Mouse (Mus musculus): ENCODE data around the gene Cib4. TPM values are rescaled to one million over a fixed set of nuclear protein-coding genes. Genes with fewer than 3 reads are reported as not detected.

The Cib4 gene
- polyA plus RNA-seq, 1 experiment, result not detected

GRCm38 (mm10) chr5:30582017-30582416 lies 36.4 kb upstream of the Cib4 start:
- no peak overlapping the region for H3K4me3 ChIP-seq (replicated peaks; ENCODE audit: insufficient read depth, low read depth, low read length)
- WGBS, result 85% methylated on average over 5 of the region's 5 CpGs
- H3K27ac ChIP-seq (ENCODE audit: insufficient read depth, low read length), result no peak overlapping the region
- H3K27me3 ChIP-seq (ENCODE audit: control insufficient read depth, insufficient read depth, low read length), result no peaks in the 10 kb centered on the region
- DNase-seq, result no peak
- no peak for TF ChIP-seq CTCF (IDR thresholded peaks at IDR 0.05; ENCODE audit: borderline replicate concordance, insufficient read depth, low read depth, low read length)
- TF ChIP-seq POLR2A (IDR thresholded peaks at IDR 0.05; ENCODE audit: borderline replicate concordance, insufficient read depth, low read length), result no peak
- H3K4me1 ChIP-seq (ENCODE audit: control insufficient read depth, insufficient read depth, low read length), result peaks cover 48% of the 10 kb centered on the region

- Histone ChIP-seq H3K4me3 (replicated peaks; ENCODE audit: insufficient read depth, low read depth, low read length) (no peak overlapping the region), H3K27me3 (ENCODE audit: control insufficient read depth, insufficient read depth, low read length) (no peaks in the 10 kb centered on the region), H3K27ac (ENCODE audit: insufficient read depth, low read length) (no peak overlapping the region), H3K4me1 (ENCODE audit: control insufficient read depth, insufficient read depth, low read length) (peaks cover 41% of the 10 kb centered on the region)
- TF ChIP-seq POLR2A (IDR thresholded peaks at IDR 0.05; ENCODE audit: borderline replicate concordance, insufficient read depth, low read length) (no peak), CTCF (IDR thresholded peaks at IDR 0.05; ENCODE audit: borderline replicate concordance, insufficient read depth, low read depth, low read length) (no peak)
- no peak for DNase-seq
- WGBS, result 93% methylated on average over 6 of the region's 6 CpGs
Observed at GRCm38 (mm10) chr5:30580725-30581124, 35.1 kb upstream of the Cib4 start.

DNA sequence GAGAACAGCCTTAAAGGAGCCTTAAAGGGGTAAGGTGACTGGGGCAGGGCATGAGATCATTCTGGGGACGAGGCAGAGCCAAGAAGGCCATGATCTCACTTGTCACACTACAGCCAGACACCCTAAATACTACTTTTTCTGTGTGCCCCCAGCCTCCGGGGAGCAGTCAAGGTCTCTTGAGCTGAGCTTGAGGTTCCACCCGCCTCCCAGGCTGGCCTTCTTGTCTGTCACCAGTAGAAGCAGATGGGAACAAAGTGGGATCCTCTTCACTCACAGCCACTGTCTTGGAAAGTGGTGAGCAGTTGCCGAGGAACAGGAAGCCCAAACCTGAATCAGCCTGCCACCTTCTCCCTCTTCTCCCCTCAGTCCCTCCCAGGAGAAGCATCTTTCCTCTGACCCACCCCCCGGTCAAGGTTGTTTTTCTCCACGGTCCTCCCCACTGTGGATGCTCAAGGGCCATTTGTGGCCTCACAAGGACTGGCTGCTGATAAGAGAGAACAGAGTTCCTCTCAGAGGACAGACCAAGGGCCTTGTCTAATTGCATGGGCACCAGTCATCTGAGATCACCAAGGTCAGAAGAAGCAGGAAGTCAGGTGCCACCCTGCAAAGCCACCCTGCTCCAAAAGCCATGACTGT lies 32.9 kb upstream of the Cib4 start:
- peak overlapping the region; percentile 75 for H3K27ac ChIP-seq (ENCODE audit: insufficient read depth, low read length)
- 24% methylated on average over 6 of the region's 6 CpGs for WGBS

GRCm38 (mm10) chr5:30577654-30578310 lies 32.1 kb upstream of the Cib4 start:
- Histone ChIP-seq H3K4me3 (replicated peaks; ENCODE audit: insufficient read depth, low read depth, low read length) (peak overlapping the region; percentile 6), H3K4me1 (ENCODE audit: control insufficient read depth, insufficient read depth, low read length) (peaks cover 33% of the 10 kb centered on the region), H3K27me3 (ENCODE audit: control insufficient read depth, insufficient read depth, low read length) (no peaks in the 10 kb centered on the region), H3K27ac (ENCODE audit: insufficient read depth, low read length) (peak overlapping the region; percentile 75)
- TF ChIP-seq CTCF (IDR thresholded peaks at IDR 0.05; ENCODE audit: borderline replicate concordance, insufficient read depth, low read depth, low read length) (no peak), POLR2A (IDR thresholded peaks at IDR 0.05; ENCODE audit: borderline replicate concordance, insufficient read depth, low read length) (peak; percentile 42; the same call in 1 of the 2 replicates)
- DNase-seq, result peak; percentile 89
- WGBS, result 5% methylated on average over 12 of the region's 12 CpGs

More for the DNA sequence above, 32.9 kb upstream of the Cib4 start:
- Histone ChIP-seq H3K4me1 (ENCODE audit: control insufficient read depth, insufficient read depth, low read length) (peaks cover 33% of the 10 kb centered on the region), H3K4me3 (replicated peaks; ENCODE audit: insufficient read depth, low read depth, low read length) (no peak overlapping the region), H3K27me3 (ENCODE audit: control insufficient read depth, insufficient read depth, low read length) (no peaks in the 10 kb centered on the region)
- DNase-seq, result peak in 1 of 2 experiments; percentile 48
- TF ChIP-seq POLR2A (IDR thresholded peaks at IDR 0.05; ENCODE audit: borderline replicate concordance, insufficient read depth, low read length), result no peak
- no peak for TF ChIP-seq CTCF (IDR thresholded peaks at IDR 0.05; ENCODE audit: borderline replicate concordance, insufficient read depth, low read depth, low read length)

DNA sequence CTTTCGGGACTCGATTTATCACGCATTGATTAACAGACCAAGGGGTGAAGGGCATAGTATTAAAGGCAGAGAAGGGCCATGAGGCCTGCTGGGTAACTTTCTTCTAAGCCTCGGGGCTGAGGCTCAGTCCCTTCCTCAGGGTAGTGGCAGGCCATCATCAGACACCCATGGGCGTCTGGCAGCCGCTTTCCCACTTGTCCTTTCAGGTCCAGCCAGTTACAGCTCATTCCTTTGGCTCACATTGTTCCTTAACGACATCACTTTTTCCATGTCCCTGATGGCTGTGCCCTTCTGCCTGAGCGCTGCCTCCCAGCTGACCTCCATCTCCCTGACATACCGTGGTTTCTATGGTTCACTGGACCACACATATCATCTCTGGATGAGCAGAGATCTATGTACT lies 31.6 kb upstream of the Cib4 start:
- H3K4me1 ChIP-seq (ENCODE audit: control insufficient read depth, insufficient read depth, low read length), result peaks cover 29% of the 10 kb centered on the region
- peak in 1 of 2 experiments; percentile 41 for DNase-seq
- no peaks in the 10 kb centered on the region for H3K27me3 ChIP-seq (ENCODE audit: control insufficient read depth, insufficient read depth, low read length)
- WGBS, result 49% methylated on average over 9 of the region's 9 CpGs
- TF ChIP-seq POLR2A (IDR thresholded peaks at IDR 0.05; ENCODE audit: borderline replicate concordance, insufficient read depth, low read length) (no peak), CTCF (IDR thresholded peaks at IDR 0.05; ENCODE audit: borderline replicate concordance, insufficient read depth, low read depth, low read length) (no peak)
- H3K4me3 ChIP-seq (replicated peaks; ENCODE audit: insufficient read depth, low read depth, low read length), result no peak overlapping the region
- peak overlapping the region; percentile 75 for H3K27ac ChIP-seq (ENCODE audit: insufficient read depth, low read length)

DNA sequence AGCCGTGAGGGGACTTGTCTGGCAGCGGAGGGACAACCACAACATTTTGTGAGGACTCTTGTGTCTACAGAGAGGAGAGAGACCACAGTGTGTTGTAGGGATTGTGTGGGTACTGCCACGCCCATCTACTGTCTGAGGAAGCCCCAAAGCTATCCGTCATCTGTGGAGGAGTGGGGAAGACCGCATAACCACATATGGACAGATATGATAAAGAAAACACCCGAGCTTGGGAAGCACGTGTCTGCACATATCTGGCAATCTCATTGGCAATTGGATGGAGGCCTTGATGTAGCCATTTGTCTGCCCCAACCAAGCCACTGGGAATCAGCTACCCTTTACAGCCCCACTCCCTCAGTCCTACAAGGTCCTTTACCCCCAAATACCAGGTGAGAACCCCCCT lies 30.6 kb upstream of the Cib4 start:
- no peak for DNase-seq
- peaks cover 27% of the 10 kb centered on the region for H3K4me1 ChIP-seq (ENCODE audit: control insufficient read depth, insufficient read depth, low read length)
- no peaks in the 10 kb centered on the region for H3K27me3 ChIP-seq (ENCODE audit: control insufficient read depth, insufficient read depth, low read length)
- TF ChIP-seq CTCF (IDR thresholded peaks at IDR 0.05; ENCODE audit: borderline replicate concordance, insufficient read depth, low read depth, low read length), result no peak
- no peak for TF ChIP-seq POLR2A (IDR thresholded peaks at IDR 0.05; ENCODE audit: borderline replicate concordance, insufficient read depth, low read length)
- no peak overlapping the region for H3K4me3 ChIP-seq (replicated peaks; ENCODE audit: insufficient read depth, low read depth, low read length)
- H3K27ac ChIP-seq (ENCODE audit: insufficient read depth, low read length), result no peak overlapping the region
- WGBS, result 93% methylated on average over 7 of the region's 7 CpGs

DNA sequence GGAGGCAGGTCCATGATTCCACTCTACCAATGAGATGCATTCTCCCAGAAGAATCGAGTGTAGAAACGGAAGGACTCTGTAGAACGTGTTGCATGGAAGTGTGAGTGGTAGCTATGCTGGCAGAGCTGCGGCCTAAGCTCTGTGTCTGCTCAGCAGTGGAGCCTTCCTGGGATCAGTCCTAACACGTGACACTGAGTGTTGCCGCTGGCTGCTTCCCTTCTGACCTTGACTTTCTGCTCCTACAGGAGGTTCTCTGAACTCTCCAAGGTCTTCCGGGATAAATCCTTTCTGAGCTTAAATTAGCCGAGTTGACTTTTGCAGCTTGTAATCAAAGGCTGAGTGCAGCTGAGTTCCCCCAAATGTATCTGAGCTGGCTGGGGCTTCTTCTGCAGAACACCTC lies 28.7 kb upstream of the Cib4 start:
- Histone ChIP-seq H3K4me1 (ENCODE audit: control insufficient read depth, insufficient read depth, low read length) (peaks cover 27% of the 10 kb centered on the region), H3K4me3 (replicated peaks; ENCODE audit: insufficient read depth, low read depth, low read length) (no peak overlapping the region), H3K27me3 (ENCODE audit: control insufficient read depth, insufficient read depth, low read length) (no peaks in the 10 kb centered on the region), H3K27ac (ENCODE audit: insufficient read depth, low read length) (no peak overlapping the region)
- TF ChIP-seq POLR2A (IDR thresholded peaks at IDR 0.05; ENCODE audit: borderline replicate concordance, insufficient read depth, low read length), result no peak
- TF ChIP-seq CTCF (IDR thresholded peaks at IDR 0.05; ENCODE audit: borderline replicate concordance, insufficient read depth, low read depth, low read length), result no peak
- 91% methylated on average over 8 of the region's 8 CpGs for WGBS
- no peak for DNase-seq

DNA sequence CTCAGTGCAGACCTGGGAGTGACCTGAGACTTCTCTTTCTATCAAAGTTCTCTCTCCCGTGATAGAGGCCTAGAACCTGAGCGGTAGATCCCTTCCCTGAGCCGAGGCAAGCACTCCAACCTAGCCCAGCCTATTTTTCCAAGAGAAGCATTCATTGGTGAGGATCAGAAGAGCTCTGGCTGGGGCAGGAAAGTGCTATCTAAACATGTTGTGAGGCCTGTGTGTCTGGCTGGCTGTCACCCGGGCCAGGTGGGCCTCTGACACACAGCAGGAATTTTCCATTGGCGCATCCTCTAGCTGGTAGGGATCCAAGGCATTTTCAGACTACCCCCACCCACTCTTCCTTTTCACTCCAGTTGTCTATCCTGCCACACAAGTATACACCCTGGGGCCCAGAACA lies 26.2 kb upstream of the Cib4 start:
- no peak overlapping the region for H3K4me3 ChIP-seq (replicated peaks; ENCODE audit: insufficient read depth, low read depth, low read length)
- WGBS, result 69% methylated on average over 5 of the region's 5 CpGs

More for the DNA sequence above, 26.2 kb upstream of the Cib4 start:
- TF ChIP-seq POLR2A (IDR thresholded peaks at IDR 0.05; ENCODE audit: borderline replicate concordance, insufficient read depth, low read length) (no peak), CTCF (IDR thresholded peaks at IDR 0.05; ENCODE audit: borderline replicate concordance, insufficient read depth, low read depth, low read length) (no peak)
- Histone ChIP-seq H3K27me3 (ENCODE audit: control insufficient read depth, insufficient read depth, low read length) (no peaks in the 10 kb centered on the region), H3K4me1 (ENCODE audit: control insufficient read depth, insufficient read depth, low read length) (peaks cover 3% of the 10 kb centered on the region; the same call in 1 of the 2 replicates), H3K27ac (ENCODE audit: insufficient read depth, low read length) (no peak overlapping the region)
- DNase-seq, result no peak
